Mouse (Mus musculus) urinary bladder, postnatal 10 days (tissue): ENCODE measurements around the gene Cd101.

Experiments
- DNase-seq: peaks from one replicate; pipeline ENCODE4 v3.0.0; 2022; ENCODE audit warnings: low spot score

Gene Cd101

DNA sequence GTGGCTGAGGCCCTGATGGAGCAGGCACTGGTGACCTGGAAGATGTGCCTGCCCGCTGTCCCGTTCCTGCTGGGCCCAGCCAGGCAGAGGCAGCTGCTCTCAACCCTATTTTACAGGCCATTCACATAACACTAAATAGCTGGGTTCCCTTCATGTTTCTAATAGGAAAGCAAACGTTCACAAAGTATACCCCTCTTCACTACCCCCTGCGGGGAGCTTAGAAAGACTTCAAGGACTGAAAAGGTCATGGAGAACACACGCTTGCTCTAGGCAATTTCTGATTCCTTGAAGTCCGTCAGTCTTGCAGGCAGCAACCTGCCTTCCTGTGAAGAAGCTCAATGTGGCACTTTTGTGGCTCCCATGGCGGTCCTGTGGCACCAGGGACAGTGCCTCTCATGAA is 12.6 kb upstream of the Cd101 start:
- no peak for DNase-seq

DNA sequence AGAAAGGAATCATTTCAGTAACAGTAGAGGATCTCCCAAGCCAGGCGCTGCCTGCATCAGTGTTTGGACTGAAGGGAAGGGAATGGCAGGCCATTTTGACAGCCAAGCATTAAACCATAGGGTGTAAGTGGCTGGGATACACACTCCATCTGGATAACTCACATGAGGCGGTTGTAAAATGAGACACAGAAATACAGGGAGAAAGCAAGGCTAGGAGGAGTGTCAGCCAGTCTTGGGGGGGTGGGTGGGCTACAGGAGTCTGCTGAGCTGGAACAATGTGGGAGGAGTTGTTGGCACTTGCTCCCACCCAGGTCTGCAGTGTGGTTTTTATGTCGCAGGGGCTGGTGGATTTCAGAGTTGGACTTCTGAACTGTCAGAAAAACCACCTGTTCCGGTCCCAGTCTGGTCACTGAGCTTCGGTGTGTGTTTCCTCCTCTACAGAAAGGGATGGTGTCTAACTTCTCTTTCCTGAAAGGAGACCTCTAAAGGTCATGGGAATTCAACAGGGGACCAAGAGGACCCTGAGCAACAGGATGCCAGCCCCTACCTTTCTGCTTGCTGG is 8.7 kb upstream of the Cd101 start:
- no peak for DNase-seq

DNA sequence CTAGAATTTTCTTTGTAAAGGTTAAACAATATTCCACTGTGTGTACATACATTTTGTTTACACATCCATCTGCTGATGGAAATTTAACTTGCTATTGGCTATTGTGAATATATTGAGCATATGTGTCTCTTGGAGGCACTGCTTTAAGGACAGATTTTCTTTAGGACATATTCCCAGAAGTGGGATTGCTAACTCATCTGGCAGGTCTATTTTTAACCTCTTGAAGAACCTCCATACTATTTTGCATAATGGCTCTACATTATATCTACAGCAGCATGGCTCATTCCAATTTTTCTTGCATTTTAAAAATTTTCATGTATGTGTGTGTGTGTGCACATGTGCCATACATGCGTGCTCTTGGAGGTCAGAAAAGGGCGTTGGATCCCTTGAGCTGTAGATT is 6.6 kb upstream of the Cd101 start:
- DNase-seq, result no peak

DNA sequence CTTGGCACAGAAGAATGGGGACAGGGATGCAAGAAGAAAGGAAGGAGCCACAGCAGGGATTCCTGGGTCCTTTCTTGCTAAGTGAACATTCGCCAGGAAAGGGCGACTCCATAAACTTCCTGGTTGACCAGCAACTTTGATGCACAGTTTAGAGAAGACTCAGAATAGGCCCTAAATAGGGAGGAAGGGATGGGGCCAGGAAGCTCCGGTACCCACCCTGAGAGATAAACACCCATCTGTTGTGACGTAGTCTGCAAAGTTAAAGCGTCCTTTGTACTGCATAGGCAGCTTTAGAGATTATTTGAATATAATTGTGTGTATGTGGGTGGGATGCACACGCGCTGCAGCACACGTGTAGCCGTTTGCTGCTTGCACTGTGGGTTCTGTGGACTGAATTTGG is 5.2 kb upstream of the Cd101 start:
- DNase-seq, result no peak

DNA sequence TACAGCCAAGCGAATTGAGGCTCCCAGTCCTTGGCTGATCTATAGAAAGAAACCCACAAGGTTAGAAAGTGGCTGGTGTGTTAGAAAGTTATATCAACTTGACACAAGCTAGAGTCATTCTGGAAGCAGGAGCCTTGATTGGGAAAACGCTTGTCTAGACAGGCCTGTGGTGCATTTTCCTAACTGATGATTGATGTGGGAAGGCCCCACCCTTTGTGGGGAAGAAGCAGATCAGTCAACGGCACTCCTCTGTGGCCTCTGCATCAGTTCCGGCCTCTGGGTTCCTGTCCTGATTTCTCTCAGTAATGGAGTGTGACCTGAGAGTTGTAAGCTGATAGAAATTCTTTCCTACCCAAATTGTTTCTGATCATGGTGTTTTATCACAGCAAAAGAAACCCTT is 4.3 kb upstream of the Cd101 start:
- DNase-seq, result no peak

DNA sequence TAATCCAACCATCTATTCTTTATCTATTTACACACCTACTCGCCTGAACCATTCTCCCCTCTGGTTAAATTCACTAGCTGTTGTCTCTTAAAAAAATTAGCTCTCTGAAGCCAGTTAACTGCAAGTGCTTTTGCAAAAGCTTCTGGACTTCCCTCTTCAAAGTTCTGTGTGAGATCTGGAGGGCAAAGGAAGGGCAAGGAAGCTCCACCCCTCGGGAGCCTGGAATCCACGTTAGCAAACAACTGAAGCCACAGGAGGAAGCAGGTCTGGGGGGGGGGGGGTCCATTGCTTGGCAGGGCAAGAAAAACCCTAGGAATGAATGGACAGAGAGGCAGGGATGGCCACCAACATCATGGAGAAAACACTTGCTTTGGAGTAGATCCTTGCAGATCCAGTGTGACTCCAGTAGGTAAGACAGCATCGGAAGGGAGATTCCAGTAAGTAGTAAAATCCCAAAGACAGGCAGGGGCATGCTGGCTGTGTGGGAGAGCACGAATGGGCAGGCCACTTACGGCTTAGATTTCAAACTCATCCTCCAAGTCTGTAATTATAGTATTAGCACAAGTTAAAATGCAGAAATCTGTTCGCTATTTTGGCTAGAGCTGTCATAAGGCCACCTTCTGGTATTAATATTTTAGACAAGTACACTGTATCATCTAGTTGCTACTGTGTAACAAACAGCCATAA is 2.2 kb upstream of the Cd101 start:
- DNase-seq, result no peak

DNA sequence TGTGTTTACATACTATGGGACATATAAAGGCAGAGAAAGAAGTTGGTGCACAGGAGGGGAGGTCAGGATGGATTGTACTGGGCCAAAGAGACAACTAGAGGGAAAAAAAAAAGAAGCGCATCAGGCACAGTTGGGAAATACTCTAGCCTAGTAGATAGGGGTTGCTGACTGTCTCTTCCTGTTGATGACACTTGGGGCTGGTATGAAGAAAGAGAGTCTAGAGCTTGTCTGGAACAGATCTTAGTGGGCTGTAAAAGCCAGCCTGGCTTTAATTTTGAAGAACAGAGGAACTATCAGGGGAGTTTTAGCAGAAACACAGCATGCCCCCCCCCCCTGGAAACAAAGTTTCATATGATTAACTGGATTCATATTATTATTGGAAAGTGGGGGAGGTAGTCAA is 1.3 kb upstream of the Cd101 start:
- no peak for DNase-seq

DNA sequence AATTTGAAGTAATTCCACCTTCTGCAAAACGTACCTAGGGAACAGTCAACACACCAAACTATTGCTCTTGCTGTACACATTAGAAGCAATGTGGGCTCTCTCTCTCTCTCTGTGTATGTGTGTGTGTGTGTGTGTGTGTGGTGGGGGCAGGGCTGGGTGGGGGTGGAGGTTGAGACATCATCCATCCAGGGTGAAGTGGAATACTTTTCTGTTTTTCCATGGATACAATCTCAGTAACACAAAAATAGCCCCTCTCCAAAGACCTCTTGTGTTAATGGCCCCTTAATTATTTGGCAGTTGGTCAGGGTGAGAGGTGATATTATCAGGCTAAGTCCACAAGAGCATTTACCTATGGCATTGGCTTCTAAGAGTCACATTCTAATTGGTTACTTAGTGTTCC is 2.6 kb downstream of the Cd101 start:
- no peak for DNase-seq

DNA sequence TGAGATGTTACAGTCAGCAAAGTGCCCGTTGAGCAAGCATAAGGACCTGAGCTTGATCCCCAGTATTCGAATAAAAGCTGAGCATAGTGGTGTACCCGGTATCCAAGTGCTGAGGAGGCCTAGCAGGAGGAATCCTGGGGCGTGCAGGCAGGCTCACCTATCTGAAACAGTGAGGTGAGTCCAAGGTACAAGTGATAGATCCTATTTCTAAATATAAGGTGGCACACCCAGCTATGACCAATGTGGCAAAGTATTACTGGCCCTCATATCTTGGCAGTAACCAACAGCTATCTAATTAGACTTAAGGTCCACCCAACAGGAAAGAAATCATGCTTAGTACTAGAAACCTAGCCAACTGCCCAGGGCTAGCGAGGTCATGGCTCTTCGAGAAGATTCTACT is 6.4 kb downstream of the Cd101 start:
- DNase-seq, result no peak

DNA sequence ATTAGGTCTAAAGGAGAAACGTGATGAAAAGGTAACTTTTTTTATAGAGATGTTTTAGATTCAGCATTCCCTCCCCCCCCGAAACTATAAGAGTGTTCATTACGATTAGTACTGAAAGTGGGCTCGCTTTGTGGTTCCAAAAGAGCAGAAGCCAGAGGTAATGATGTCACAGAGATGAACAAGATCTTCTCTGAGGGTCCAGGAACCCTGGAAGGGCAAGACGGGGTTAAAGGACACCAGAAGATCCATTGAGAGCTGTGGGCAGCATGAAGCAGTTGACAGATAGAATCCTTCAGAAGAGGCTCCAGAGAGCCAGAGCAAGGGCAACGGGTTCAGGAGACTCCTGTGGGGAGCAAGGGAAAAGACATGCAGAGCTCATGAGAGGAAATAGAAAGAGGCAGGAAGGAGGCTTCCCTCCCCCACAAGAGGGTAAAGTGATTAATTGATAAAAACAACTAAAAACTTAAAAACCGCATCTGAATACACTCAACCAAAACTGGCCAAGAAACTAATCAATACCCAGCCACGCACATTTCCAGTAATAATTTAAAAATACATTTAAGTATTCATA is 7.8 kb downstream of the Cd101 start:
- DNase-seq, result no peak

DNA sequence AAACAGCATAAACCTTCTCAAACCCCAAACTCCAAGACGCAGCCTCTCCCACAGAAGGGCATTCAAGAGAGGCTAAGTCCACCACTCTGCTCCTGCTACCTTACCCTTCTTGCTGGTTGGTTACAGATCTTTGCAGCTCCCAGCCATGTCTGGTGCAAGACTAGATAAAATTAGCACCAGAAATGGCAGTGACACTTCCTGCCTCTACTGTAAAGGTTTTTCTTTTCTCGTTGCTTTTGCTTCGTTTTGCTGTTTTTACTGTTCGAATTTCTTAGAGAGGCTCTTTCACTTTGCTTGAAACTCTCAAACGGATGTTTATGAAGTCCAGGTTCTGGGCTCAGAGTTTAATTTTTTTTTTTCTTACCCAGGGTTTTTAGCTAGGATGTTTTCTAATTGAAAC is 8.3 kb downstream of the Cd101 start:
- no peak for DNase-seq

DNA sequence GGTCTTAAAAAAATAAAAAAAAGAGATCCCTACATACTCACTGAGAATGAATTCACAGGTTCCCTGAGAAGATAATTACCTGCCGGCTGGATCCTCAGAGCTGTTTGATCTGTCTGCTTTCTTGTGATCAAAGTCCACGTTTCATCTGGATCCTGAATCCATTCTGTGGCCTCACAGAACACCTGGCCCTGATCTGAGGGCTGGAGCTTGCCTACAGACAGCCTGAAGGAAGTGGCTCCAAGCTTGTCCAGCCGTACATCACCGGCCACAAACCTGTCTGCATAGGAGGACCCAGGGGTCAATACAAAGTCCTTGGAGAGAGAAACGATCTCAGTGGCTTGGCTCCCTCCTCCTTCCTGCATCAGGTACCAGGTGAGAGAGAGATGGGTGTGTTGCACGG is 10.9 kb downstream of the Cd101 start:
- no peak for DNase-seq

DNA sequence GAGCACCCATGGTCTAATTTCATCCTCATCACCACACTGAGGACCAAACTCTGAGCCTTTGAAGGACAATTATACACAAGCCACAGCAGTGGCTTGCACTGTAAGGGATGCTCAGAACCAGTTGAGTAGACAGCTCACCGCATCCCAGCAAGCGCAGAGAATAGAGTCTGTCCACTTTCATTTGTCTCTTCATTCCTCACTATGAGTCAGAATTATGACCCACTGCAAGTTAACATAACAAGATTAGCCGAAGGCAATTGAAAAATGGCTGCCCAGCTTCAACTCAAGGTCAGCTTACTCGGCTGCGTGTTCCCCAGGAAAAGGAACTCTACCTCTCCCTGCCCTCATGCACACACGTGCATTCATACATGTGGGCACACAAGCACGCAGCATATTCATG is 13.3 kb downstream of the Cd101 start:
- no peak for DNase-seq

DNA sequence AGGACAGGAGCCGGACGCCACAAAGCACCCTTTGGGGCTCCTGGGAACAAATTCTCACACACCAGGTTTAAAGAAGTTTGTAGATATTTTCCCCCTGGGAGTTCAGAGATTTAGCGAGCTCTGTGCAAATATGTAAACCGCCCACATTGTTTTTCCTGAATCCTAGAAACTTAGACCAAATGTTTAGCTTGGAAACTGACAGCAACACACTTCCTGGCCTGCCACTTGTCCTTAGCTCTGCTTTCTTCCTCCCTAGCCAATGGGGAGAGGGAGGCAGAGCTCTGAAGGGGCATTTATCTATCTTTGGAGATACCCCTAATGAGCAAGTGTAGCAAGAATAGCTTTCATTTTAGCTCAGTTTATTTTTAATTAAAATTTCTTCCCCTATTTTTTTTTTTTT is 14.1 kb downstream of the Cd101 start:
- no peak for DNase-seq

DNA sequence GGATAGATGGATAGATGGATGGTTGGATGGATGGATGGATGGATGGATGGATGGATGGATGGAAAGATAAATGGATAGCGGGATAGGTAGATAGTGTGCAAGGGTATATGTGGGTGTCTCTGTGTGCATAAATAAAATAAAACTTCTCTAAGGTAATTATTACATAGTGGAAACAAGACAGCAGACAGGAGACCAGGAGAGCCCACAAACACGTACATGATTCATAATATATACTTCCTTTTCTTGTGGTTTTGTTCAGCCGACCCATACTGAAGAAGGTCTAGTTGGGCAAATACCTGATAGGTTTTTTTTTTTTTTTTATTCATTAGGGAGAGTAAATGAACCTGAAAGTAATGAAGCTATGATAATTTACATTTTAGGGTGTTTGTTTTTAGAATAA is 15.8 kb downstream of the Cd101 start:
- no peak for DNase-seq

DNA sequence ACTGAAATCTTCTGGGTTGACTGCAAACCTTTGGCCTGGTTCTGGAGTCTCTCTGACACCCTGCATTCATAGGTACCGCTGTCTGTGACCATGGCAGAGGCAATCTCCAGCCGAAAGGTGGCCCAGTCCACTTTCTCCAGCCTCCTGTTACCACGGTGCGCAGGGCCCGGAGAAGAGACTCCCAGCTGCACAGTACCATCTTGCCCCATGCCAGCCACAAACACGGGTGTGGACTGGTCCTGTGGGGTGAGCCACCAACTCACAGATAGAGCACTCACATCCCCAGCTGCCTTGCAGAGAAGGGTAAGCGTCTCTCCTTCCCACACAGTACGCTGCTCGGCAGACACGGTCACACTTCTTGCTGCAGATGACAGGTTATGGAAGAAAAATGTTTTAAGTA is 16.4 kb downstream of the Cd101 start:
- no peak for DNase-seq

DNA sequence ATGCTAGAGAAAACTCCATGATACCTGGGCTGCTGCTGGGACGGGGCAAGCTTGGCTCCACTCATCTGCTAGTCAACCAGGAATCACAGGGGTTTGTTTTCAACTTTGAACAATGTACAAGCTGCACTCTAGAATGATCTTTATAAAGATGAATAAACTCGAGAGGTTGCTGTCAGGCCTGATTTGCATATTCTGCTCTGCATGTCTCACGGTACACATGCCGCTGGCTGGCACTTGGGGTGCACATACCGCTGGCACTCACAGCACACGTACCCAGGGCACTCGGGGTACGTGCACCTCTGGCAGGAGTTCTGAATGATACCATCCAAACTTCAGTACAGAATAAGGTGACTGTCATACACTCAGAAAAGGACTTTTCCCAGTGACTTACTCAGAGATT is 16.8 kb downstream of the Cd101 start:
- no peak for DNase-seq

DNA sequence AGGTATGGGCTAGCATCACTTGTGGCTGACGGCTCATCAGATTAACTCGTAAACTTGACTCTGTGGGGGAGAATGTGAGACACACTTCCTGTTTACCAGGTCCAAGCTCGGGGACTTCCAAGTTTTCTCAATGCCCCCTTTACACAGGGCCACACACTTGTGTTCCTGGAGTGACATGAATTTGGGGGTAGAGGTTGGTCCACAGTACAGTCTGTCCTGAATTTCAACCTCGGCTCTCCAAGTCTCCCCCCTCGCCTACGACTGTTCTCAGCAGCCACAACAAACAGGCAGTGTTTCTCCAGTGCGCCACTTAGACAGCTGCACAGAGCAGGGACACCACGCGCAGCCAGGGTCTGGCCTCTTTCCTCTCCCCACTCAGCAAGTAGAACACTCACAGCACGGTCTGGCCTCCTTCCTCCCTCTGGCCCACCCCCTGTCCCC is 17.2 kb downstream of the Cd101 start:
- no peak for DNase-seq

DNA sequence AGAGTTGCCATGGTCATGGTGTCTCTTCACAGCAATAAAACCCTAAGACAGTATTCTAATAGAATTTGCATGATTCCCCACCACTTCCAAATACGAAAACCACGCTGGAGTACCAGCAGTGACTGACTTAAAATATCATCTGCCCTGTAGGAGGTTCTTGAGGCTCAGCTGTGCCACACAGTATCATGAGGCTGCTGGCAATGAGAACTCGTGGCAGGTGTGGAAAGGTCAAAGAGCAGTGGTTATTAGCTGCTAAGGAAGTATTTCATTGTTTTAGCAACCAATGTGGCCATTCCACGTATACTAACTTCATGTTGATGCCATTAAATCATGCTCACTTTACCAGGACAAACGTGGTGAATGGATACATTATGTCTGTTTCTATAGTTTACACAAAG is 18.2 kb downstream of the Cd101 start:
- DNase-seq, result no peak

DNA sequence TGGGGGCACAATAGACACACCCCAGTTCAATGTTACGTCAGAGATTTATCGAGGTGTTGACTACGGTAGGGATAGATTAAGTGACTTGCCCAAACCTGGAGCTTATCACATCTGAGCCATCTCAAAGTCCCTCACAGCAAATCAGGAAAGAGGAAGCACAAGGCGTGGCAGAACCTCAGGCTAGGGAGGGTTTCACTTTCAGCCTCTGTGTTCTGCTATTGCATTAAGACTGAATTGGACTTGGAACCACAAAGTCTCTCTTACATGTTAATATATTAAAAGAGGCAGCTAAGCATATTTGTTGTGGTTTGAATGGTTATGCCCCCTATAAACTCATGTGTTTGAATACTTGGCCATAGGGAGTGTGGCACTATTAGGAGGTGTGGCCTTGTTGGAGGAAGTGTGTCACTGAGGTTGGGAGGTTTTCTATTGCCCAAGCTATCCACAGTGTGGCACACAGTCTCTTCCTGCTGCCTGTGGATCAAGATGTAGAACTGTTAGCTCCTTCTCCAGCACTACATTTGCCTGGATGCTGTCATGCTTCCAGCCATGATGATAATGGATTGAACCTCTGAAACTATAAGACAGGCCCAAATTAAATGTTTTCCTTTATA is 18.7 kb downstream of the Cd101 start:
- DNase-seq, result no peak

DNA sequence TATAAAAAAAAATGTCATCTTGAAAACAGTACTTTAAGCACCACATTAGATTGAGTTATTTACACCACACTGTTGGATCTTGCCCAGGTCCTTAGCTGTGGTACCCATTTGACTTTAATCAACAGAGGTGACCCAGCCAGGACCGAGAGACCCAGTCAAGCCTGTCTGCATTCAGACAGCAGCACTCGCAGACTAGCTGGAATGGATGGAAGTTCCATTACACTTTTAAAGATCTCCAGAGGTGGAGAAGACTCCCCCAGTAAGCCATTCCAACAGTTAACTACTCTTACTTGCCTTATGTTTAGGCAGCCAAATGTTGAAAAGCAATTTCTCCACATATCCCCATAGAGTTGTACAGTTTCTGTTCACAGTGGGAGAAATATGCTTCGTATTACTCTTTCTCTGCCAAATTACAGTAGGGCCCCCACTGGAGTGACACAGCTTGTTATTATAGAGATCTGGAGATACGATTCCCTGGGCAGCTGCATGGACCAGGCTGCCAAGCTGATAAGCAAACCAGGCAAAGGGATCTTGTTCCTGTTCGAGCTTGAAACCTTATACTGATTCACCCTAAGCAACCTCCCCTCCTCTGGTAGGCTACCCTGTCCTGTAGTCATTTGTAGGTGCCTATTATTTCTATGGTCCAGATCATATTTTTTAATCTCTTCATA is 22.1 kb downstream of the Cd101 start:
- no peak for DNase-seq

DNA sequence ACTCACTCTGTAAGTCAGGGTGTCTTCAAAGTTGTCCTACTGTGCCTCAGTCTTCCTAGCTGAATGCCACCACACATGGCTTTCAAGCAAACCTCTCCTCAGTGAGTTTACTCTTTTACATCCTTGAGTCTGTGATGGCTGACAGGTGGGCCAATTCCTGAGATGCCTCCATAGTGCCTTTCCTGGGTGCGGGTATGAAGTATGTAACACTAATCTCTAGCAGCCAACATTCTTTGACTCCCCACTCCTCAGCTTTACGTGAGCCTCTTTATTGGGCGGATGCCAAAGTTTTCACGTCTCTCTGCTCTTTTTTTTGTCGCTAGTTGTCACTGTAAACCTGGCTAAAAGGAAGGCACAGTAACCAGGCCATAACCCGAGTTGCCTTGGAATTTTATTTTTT is 24.0 kb downstream of the Cd101 start:
- no peak for DNase-seq
